Mouse (Mus musculus): ENCODE results near the gene Sec61a1.

The Sec61a1 gene

DNA sequence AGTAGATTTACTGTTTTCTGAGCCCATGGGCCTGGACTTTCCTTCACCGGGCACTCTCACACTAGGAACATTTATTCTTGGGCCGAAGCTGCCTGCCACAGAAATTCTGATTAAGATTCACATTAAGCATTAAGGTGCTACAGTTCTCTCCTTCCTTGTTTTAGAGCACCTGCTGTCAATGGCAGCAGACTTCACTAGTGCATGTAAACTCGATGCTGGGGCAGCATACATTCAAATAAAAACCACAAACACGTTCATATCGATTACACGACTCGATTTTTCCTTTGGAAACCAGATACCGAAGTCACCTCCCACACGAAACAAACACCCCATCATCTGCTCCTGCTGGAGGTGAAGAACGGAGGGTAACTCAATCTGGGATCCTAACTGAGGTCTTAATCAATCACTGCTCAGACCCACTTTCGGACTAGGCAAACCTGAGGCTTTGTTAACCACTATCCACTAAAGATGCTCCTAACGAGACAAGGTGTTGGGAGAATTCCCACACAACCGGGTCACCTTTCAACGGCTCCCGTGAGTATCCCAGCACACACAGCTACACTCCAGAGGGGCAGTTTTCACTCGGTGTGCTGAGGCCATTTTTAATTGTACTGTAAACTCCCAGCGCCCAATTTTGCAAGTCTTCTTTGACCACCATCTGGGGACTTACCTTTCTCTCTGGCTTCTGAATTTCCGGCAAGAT lies 853 bp downstream of the Sec61a1 start:
- in situ Hi-C loops (cut with MboI; ENCODE audit: unreplicated experiment in 2 of 2): no loop called here

DNA sequence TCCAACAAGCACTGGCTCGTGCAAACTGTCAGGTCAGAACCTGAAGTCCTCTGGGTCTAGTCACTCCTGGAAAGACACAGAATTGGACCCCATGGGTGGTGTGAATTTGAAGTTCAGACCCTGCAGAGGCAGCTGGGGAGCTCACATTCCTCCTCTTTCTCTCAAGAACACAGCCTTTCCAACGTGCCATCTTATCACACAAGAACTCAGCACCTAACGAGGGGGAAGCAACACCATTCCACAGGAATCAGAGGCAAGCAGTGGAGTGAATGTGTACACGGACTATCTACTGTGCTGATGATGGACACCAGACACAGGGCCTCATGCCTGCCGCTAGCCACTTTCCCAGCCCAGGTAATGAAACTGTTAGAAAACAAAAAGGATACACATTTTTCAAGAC lies 2.0 kb downstream of the Sec61a1 start:
- in situ Hi-C loops (cut with MboI; ENCODE audit: unreplicated experiment in 2 of 2): no loop called here

DNA sequence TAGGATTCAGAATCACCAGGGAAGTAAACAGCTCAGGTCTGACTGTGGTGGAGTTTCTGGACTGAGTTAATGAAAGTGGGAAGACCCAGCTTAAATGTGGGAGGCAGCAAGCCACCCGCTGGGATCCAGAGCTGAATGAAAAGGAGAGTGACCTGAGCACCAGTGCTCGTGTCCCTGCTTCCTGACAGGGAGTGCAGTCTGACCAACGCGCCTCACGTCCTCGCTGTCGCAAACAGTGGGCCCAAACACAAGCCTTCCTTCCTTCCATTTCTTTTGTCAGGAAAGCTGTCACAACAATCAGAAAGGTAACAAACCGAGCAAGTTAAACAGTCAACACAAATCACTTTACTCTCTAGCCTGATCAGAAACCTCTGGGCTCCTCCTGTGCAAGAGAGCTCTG lies 2.7 kb downstream of the Sec61a1 start:
- in situ Hi-C loops (cut with MboI; ENCODE audit: unreplicated experiment in 2 of 2): no loop called here

DNA sequence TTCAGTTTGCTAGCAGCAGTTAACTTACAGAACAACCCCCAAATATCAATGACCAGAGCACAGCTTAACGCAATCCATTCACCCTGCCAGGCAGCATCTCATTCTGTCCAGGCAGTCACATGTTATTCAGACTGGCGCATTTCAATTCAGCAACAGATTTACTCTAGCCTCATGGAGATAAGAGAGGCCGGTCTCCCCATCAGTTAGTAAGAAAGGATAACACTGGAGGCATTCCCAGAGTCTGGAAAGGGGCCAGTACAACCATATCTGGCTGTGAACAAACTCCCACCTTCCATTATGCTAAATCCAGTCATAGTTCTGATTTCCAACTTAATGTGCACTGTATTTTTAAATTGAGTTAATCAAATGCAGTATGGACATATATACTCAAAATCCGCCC lies 4.2 kb downstream of the Sec61a1 start:
- in situ Hi-C loops (cut with MboI; ENCODE audit: unreplicated experiment in 2 of 2): no loop called here

DNA sequence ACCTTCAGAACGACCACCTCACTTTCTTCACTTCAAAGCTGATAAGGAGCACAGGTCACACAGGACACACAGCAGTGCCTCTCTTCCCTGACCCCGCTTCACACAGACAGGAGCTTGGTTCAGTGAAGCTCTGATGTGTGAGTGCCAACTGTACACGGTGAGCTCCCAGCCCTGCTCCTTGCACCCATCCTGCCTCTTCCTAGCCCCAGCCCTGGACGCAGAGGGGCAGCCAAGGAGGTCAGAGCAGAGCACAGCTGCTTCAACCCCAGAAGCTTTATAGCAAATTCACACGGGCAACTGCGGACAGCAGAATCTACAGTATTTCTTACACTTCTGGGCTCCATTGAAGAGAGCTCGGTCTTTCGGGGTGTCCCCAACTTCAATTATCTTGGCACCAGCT lies 4.7 kb downstream of the Sec61a1 start:
- in situ Hi-C loops (cut with MboI; ENCODE audit: unreplicated experiment in 2 of 2): no loop called here

DNA sequence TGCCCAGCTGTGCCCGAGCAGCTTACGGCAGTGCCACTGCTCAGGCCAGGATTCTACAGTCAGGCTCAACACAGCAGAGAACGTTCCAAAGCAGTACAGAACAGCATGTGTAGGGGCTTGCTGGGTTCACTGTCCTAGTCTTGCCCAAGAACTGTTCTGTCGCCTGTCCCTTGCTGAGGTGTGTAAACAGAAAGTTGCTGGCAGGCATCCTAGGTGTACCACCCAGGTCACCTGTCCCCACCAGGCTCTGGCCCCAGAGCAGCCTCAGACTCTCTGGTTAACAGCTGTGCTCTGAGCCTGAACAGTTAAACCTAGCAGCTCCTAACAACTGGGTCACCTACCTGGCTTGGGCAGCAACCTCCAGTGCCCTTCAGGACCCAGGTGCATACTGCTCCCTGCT lies 15.7 kb downstream of the Sec61a1 start:
- in situ Hi-C loops (cut with MboI; ENCODE audit: unreplicated experiment in 2 of 2): no loop called here

DNA sequence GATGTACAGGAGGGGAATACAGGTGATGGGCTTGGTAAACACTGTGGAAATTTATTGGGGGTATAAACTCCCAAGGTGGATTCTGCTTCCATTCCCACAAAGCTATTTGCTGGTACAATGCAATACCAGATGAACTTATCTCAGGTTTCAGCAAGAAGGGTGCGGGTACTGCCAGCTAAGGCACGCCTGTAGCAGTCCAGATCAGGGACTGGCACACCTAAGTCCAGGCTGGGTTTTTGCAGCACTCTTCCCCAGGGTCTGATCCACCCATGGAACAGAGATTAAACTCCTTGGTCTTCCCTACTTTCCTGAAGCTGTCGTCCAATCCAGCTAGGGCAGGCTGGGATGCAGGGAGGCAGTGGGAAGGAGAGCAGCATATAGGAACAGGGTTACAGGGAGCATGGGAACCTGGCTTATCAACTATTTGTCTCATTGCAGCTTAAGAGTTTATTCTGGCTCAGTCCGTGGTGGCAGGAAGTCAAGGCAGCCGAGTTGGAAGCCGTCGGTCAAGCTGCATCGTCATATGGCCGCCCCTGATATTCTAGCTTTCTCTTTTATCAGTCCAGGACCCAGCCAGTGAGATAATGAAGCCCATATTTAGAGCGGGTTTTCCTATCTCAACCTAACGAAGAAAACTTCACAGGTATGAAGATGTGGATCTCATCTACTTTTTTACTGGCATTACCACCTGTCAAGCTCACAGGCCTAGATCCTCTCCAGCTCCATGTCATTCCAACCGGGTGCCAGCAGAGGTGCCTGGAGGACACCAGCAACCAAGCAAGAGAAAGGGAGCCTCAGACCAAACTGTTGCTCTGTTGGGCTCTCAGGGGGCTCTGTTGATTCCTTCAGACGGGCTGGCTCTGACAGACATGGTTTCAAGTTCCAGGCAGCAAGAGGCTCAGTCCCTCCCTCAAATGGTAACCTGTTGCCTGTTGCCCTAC lies 16.4 kb downstream of the Sec61a1 start:
- in situ Hi-C loops (cut with MboI; ENCODE audit: unreplicated experiment in 2 of 2): no loop called here

DNA sequence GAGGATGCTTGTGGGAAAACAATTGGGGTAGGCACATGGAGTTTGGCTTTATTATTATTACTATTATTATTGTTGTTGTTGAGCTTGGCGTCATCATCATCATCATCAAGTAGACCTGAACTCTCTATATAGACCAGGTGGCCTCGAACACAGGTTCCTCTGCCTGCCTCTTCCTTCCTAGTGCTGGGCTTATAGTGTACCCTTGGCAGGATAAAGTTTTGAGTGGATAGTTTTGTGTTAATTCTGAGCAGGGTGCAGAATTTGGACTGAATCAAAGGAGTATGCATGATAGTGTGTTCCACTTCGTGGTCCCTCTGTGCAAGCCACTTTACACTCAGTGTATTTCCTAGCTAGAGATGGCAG lies 18.3 kb downstream of the Sec61a1 start:
- in situ Hi-C loops (cut with MboI; ENCODE audit: unreplicated experiment in 2 of 2): no loop called here

DNA sequence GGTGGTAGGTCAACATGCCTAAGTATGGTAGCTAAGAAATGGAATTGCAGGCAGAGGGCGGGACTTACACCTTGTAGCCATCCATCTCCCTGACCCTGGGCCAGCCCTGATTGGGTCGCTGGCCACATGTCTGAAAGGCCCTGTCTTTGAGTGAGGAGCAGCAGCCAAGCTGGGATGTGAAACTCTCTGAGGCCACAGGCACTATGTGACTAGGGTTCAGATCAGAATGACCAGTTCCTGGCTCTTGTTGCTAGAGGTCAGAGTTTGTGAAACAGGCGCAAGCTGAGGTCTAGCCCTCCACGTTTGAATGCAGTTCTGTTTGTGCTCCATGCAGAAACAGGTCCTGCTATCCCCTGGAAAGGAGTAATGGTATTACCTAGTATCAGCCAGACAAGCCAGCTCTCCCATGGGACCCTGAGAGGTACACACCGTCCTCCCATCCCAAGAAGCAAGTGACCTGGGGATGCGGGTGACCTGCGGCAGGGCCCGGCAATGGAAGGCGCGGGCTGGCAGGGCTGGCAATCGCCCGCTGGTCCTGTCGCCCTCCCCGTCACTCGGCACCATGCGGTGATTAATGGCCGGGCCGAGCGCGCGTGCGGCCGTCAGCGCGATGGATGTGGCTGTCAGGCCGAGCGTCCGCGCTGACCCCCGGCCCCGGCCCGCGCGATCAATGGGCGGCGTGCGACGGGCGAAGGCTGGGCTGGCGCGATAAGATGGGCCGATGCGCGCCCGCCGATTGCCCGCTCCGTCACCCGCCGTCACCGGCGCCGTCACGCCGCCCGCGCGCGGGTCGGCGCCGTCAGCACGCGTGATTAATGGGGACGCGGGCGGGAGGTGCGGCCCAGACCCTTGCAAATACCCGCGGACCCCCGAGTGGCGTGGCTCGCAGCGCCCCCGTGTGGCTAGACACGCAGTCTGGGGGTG lies 19.0 kb downstream of the Sec61a1 start:
- in situ Hi-C loops (cut with MboI; ENCODE audit: unreplicated experiment in 2 of 2): loop anchor here in 1 of 2 experiments (25.0 kb wide), 1 partner anchor 387 kb away; no protein-coding TSS in a partner anchor

DNA sequence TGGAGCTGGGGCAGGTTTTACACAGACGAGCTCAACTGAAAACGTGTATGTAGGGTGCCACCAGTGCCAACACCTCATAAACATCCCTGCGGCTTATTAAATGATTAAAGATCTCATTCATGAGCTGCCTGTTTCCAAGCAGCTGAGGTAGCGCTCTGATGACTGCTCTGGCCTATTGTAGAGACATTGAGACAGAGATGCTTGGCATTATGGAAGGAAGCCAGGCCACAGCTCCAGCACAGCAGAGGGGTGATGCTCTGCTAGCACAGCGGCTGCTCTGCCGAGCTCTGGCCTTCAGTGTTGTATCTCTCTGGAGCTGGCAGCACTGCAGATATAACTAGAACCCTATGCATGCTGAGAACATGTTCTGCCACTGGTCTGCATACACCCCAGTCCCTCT lies 25.0 kb downstream of the Sec61a1 start:
- in situ Hi-C loops (cut with MboI; ENCODE audit: unreplicated experiment in 2 of 2): loop anchor here in 1 of 2 experiments (5.0 to 25.0 kb wide), 2 partner anchors 306 to 381 kb away; no protein-coding TSS in a partner anchor

DNA sequence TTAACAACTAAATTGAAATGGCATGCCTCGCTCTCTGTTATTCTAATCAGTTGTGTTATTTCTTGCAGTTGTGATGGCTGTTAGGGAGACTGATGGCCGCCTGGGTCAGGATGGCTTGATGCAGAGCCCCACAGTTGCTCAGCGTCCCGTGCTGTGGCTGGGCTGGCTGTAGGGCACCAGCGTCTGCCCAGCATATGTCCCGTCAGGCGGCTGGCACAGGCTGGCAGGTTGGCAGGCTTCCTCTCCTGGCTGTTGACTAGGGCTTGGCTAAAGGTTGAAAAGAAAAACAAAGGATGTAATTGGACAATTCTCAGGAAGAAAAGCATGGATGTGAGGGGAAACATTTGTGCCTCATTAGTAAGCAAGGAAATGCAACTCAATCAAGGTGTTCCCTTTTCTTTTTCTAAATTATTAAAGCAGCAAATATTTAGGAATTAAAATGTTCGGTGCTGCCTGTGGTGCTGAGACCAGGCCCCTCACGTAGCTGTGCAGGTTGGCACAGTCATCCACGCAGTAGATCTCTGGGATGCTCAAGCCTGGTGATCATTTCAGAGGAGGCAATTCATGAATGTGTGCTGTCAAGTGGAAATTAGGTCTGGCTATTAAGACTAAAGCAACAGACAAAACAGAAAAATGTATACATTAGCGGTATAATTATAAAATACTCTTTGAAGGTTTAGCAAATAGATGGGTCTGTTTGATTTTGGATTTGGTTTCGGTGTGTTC lies 27.9 kb downstream of the Sec61a1 start:
- in situ Hi-C loops (cut with MboI; ENCODE audit: unreplicated experiment in 2 of 2): loop anchor here in 1 of 2 experiments (5.0 to 25.0 kb wide), 2 partner anchors 303 to 378 kb away; no protein-coding TSS in a partner anchor

DNA sequence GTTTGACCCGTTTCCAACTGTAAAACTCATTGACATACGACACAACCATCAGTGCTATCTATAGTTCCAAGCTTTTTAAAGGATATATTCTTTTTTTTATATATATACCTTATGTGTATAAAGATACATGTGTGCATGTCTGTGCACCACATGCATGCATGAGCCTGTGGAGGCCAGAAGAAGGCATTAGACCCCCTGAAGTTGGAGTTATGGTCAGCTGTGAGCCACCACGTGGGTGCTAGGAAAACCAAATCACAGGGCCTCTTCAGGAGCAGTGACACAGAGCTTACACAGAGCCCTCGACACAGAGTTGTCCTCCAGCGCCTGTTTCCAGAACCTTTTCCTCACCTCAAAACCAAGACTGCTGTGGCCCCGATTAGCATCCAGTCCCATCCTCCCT lies 28.9 kb downstream of the Sec61a1 start:
- in situ Hi-C loops (cut with MboI; ENCODE audit: unreplicated experiment in 2 of 2): loop anchor here (5.0 to 25.0 kb wide), 3 partner anchors 303 to 378 kb away; no protein-coding TSS in a partner anchor

DNA sequence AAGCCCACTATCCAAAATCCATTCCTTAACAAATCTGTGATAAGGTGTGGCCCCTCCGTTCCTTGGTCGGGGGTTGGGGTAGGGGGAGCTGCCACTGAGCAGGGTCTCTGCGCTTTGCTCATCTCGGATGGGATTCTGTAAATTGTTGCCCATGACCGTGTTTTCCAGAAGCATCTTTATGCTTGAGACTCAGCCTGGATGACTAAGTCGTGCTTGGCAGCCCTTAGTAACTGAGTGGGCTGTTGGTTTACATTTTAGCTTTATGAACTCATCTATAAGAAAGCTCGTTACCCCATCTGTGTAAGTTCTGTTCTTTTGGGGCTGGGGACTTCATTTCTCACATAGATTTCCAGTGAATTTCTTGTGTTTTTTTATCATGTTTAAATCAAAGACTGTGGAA lies 29.7 kb downstream of the Sec61a1 start:
- in situ Hi-C loops (cut with MboI; ENCODE audit: unreplicated experiment in 2 of 2): loop anchor here (5.0 to 25.0 kb wide), 3 partner anchors 302 to 377 kb away; no protein-coding TSS in a partner anchor

DNA sequence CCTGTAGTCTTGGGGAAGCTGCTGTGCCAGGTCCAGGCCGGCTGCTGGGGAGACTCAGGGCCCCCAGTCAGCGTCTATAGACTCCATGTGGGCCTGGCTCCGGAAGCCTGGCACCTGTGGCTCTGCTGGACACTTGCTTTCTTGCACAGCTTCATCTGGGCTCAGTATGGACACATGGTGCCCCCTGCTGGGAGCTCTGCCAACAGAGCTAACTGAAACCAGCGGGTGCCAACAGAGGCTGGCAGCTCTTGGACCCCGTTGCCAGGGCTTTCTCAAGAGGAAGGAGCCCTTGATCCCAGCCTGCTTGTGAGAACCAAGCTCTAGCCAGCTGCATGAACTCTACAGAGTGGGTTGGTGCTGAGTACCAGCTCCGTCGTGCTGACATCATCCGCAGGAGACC lies 31.8 kb downstream of the Sec61a1 start:
- in situ Hi-C loops (cut with MboI; ENCODE audit: unreplicated experiment in 2 of 2): loop anchor here (5.0 to 25.0 kb wide), 3 partner anchors 300 to 375 kb away; no protein-coding TSS in a partner anchor

DNA sequence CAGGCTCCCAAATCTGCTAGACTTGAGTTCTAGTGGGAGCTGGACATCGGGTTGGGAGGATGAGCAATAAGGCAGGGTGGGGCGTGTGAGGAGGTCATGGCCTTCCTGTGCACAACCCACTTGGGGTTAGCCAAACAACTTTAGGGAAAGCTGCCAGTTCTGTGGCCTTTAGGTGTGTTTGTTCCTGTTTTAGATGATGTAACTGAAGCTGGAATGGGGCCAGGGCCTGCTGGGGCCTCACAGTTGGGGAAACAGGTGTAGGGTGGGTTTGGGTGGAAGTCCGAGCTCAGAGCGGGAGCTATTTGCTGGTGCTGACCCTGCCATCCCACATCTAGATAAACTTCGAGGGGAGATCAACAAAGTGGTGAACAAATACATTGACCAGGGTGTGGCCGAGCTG lies 33.3 kb downstream of the Sec61a1 start:
- in situ Hi-C loops (cut with MboI; ENCODE audit: unreplicated experiment in 2 of 2): loop anchor here (5.0 to 25.0 kb wide), 3 partner anchors 298 to 373 kb away; no protein-coding TSS in a partner anchor

DNA sequence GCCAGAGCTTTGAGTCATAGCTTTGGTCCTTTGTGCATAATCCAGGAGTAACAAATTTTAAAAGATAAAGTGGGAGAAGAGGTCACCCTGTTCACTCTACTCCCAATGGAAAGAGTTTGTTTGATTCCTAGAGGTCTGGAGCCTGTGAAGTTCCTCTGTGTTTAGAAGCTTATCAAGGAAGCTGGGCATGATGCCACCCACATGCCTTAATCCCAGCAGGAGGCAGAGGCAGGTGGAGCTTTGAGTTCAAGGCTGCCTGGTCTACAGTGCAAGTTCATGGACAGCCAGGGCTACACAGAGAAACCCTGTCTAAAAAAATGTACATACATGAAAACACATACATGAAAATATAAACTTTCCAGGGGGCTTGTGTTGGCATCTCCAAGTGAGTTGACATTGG lies 34.8 kb downstream of the Sec61a1 start:
- in situ Hi-C loops (cut with MboI; ENCODE audit: unreplicated experiment in 2 of 2): loop anchor here in 1 of 2 experiments (25.0 kb wide), 1 partner anchor 372 kb away; no protein-coding TSS in a partner anchor

DNA sequence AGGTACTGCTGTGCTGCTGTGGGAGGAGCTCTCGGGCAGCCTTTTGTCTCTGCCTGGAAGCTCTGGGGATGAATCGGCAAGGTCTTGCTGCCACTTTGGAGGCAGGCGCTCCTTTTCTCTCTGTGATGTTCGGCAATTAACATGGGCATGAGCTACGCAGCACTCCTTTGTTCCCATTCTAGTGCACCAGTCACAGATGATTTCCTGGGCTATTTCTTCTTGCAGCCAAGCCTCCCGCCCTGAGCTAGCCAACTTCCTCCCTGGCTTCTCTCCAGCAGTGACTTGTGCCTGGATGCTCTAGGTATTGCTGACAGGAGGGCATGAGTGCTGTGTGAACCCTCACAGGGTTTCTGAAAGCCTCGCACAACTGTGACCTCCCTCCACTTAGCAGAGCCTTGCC lies 35.6 kb downstream of the Sec61a1 start:
- in situ Hi-C loops (cut with MboI; ENCODE audit: unreplicated experiment in 2 of 2): loop anchor here in 1 of 2 experiments (25.0 kb wide), 1 partner anchor 371 kb away; no protein-coding TSS in a partner anchor

DNA sequence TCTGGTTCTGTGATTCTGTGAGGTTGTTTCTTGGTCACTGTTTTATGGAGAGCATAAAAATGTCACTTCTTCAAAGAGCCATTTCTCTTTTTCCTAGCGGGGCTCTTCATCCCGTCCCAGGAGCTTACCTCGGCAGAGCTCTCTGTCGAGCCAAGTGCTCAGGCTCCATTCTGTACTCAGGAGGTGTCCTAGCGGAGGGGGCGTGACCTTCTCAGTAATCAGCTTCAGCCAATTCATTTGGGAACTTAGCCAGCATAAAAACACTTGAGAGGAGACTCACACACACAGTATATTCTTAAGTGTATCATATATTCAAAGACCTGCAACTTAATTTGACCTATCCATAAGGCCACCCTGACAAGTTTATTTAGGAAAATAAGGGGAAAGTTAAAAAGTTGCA lies 38.3 kb downstream of the Sec61a1 start:
- in situ Hi-C loops (cut with MboI; ENCODE audit: unreplicated experiment in 2 of 2): loop anchor here in 1 of 2 experiments (25.0 kb wide), 1 partner anchor 368 kb away; no protein-coding TSS in a partner anchor

DNA sequence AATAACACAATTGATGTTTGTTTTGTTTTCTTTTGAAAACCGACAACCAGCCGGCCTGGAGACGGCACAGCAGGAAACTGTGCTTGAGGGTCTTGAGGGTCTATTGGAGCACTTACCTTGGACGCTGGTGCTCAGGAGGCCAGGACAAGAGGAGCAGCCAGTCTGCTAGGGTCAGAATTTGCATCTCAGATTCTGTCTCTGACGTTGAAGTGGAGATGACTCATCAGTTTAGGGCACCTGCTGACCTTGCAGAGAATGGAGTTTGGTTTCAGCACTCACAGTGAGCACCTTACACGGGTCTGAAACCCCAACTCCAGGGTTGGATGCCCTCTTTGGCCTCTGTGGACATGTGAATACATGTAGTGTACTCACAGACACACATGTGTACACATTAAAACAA lies 48.8 kb downstream of the Sec61a1 start:
- in situ Hi-C loops (cut with MboI; ENCODE audit: unreplicated experiment in 2 of 2): no loop called here

Data from v-Abl transformed pro-B cells (cell line).